In genomic region chr5:117111064-117111773, GRCm38 (mm10) we compare ENCODE assay signal across 18 mouse cellular contexts. TPM values are rescaled to one million over a fixed set of nuclear protein-coding genes. Genes with fewer than 3 reads are reported as not detected.
A peak's percentile ranks its signal among the peaks of the same experiment; 100 is the strongest.
DNase-seq lines count a peak whose midpoint lies in the region; ATAC-seq and TF ChIP-seq lines count a peak whose summit lies in the region.
"Had no signal": no experiment of that assay in that cellular context is flagged by ENCODE, and none has a peak within 500 bp of the region (broad histone marks: within the 10 kb centered on the region; RNA-seq: fewer than 3 reads in every experiment).

No protein-coding gene starts in this region.

- no peak for TF ChIP-seq POLR2A in lung, adult 2 months (IDR thresholded peaks at IDR 0.05; ENCODE audit: borderline replicate concordance, extremely low read depth, low read depth, low read length)

- no peaks in the 10 kb centered on the region for H3K27me3 ChIP-seq in heart, postnatal 0 days (ENCODE audit: control insufficient read depth, insufficient read depth, low read length)
- H3K27me3 ChIP-seq in lung, postnatal 0 days (replicated peaks; ENCODE audit: insufficient read depth, low read length), result no peaks in the 10 kb centered on the region
- H3K27me3 ChIP-seq: midbrain, embryonic 15.5 days; neural tube, embryonic 13.5 days had no signal

- H3K9ac ChIP-seq in heart, postnatal 0 days (replicated peaks; ENCODE audit: low read depth, low read length), result no peak overlapping the region
- no peak overlapping the region for H3K9ac ChIP-seq in lung, postnatal 0 days (replicated peaks; ENCODE audit: low read depth)
- H3K9ac ChIP-seq: midbrain, embryonic 15.5 days; neural tube, embryonic 13.5 days had no signal

- H3K4me1 ChIP-seq in heart, postnatal 0 days (ENCODE audit: control insufficient read depth, insufficient read depth), result no peaks in the 10 kb centered on the region
- H3K4me1 ChIP-seq in lung, postnatal 0 days (ENCODE audit: insufficient read depth, low read depth, low read length), result no peaks in the 10 kb centered on the region
- H3K4me1 ChIP-seq in lung, adult 2 months (ENCODE audit: control insufficient read depth, insufficient read depth, low read length), result peaks cover 1% of the 10 kb centered on the region

- H3K9me3 ChIP-seq in heart, postnatal 0 days (replicated peaks; ENCODE audit: control insufficient read depth, low read length), result no peaks in the 10 kb centered on the region
- no peaks in the 10 kb centered on the region for H3K9me3 ChIP-seq in lung, postnatal 0 days (ENCODE audit: low read length)
- H3K9me3 ChIP-seq: embryonic facial prominence, embryonic 10.5 days; midbrain, embryonic 15.5 days; neural tube, embryonic 13.5 days had no signal

- H3K4me3 ChIP-seq in heart, postnatal 0 days (ENCODE audit: low read depth, low read length), result no peak overlapping the region
- no peak overlapping the region for H3K4me3 ChIP-seq in lung, postnatal 0 days (ENCODE audit: low read depth, low read length)
- no peak overlapping the region for H3K4me3 ChIP-seq in lung, adult 2 months (replicated peaks; ENCODE audit: extremely low read depth, low read depth, low read length)
- H3K4me3 ChIP-seq: embryonic facial prominence, embryonic 10.5 days; midbrain, embryonic 15.5 days; neural tube, embryonic 13.5 days had no signal

- no peak overlapping the region for H3K4me2 ChIP-seq in heart, postnatal 0 days (ENCODE audit: low read depth, low read length)
- no peak overlapping the region for H3K4me2 ChIP-seq in lung, postnatal 0 days (replicated peaks; ENCODE audit: low read depth, low read length)
- H3K4me2 ChIP-seq: midbrain, embryonic 15.5 days; neural tube, embryonic 13.5 days had no signal

- WGBS in heart, postnatal 0 days, result 80% methylated on average over 16 of the region's 16 CpGs
- 89% methylated on average over 16 of the region's 16 CpGs for WGBS in lung, postnatal 0 days
- 92% methylated on average over 16 of the region's 16 CpGs for WGBS in lung, adult 2 months

- no peak overlapping the region for H3K27ac ChIP-seq in heart, postnatal 0 days (ENCODE audit: low read depth)
- no peak overlapping the region for H3K27ac ChIP-seq in lung, postnatal 0 days (ENCODE audit: low read length)
- H3K27ac ChIP-seq: embryonic facial prominence, embryonic 10.5 days; midbrain, embryonic 15.5 days; neural tube, embryonic 13.5 days had no signal

- no peak for TF ChIP-seq EP300 in heart, postnatal 0 days (IDR thresholded peaks at IDR 0.05; ENCODE audit: low read depth)
- no peak for TF ChIP-seq EP300 in lung, postnatal 0 days (IDR thresholded peaks at IDR 0.05)

- peak; percentile 7; the same call in 1 of the 2 replicates for TF ChIP-seq CTCF in heart, postnatal 0 days (IDR thresholded peaks at IDR 0.05; ENCODE audit: low read depth)
- TF ChIP-seq CTCF in lung, postnatal 0 days (IDR thresholded peaks at IDR 0.05), result peak; percentile 39
- TF ChIP-seq CTCF in lung, adult 2 months (IDR thresholded peaks at IDR 0.05; ENCODE audit: insufficient read depth, low read length), result no peak

- intact Hi-C loops in heart, postnatal 25 days (cut with DNase I), result no loop called here

- DNase-seq in heart, postnatal 0 days (ENCODE audit: low spot score), result no peak
- DNase-seq in heart, postnatal 25 days (ENCODE audit: low spot score), result no peak
- no peak for DNase-seq in lung, postnatal 0 days (ENCODE audit: low spot score)
- no peak for DNase-seq in lung, adult 2 months
- peak; percentile 80 for DNase-seq in ZHBTc4 (ENCODE audit: low read depth, low spot score)
- DNase-seq in kidney, postnatal 36 days, result peak; percentile 52 to 58
- no peak for DNase-seq in spleen, postnatal 36 days (ENCODE audit: low spot score in 2 of 2)
- DNase-seq in layer of hippocampus, postnatal 36 days, result no peak
- DNase-seq: adrenal gland, adult 2 months; cerebellum, postnatal 10 days; heart, adult 11 months; layer of hippocampus, adult 9-11 months; left cerebral cortex, postnatal 4 days; lung, postnatal 4 days; retina, postnatal 1 day had no signal

- peaks cover 60% of the 10 kb centered on the region for H3K36me3 ChIP-seq in heart, postnatal 0 days (replicated peaks; ENCODE audit: control insufficient read depth, insufficient read depth, low read length)
- peaks cover 21% of the 10 kb centered on the region for H3K36me3 ChIP-seq in lung, postnatal 0 days (ENCODE audit: insufficient read depth, low read length)

- no peak for ATAC-seq in heart, postnatal 0 days (ENCODE audit: insufficient read depth, low read depth)
- ATAC-seq in lung, postnatal 0 days, result no peak
- ATAC-seq: midbrain, embryonic 15.5 days had no signal

RNA-seq across cellular contexts. Expression of gene Suds3, which starts 4.7 kb away (rescaled TPM):
- 31.9 and 50.1 TPM in 2 replicates for total RNA-seq in heart, postnatal 0 days (2014; rRNA removed; ENCODE audit: low replicate concordance)
- 36.9 and 38.2 TPM in 2 replicates for polyA plus RNA-seq in heart, postnatal 0 days (2015; fragmentation: Nextera tagmentation; extraction: Ambion mirVana)
- total RNA-seq in heart, postnatal 25 days (2021), result 10 to 100 TPM; 87.3 to 90.4 TPM
- 47.1 and 57.8 TPM in 2 replicates for polyA plus RNA-seq in lung, postnatal 0 days (2015; fragmentation: Nextera tagmentation; extraction: Ambion mirVana)
- polyA plus RNA-seq in lung, adult 2 months (2012; rRNA removed), result 44.0 and 57.1 TPM in 2 replicates
- total RNA-seq in layer of hippocampus, postnatal 36 days (2021), result 100 to 1,000 TPM; 117 to 119 TPM

RNA-seq across cellular contexts. Expression of gene Taok3, which starts 8.7 kb away (rescaled TPM):
- 1.1 and 3.9 TPM in 2 replicates for total RNA-seq in heart, postnatal 0 days (2014; rRNA removed; ENCODE audit: low replicate concordance)
- polyA plus RNA-seq in heart, postnatal 0 days (2015; fragmentation: Nextera tagmentation; extraction: Ambion mirVana), result 5.8 and 7.5 TPM in 2 replicates
- 1 to 10 TPM; 7.6 to 7.9 TPM for total RNA-seq in heart, postnatal 25 days (2021)
- polyA plus RNA-seq in lung, postnatal 0 days (2015; fragmentation: Nextera tagmentation; extraction: Ambion mirVana), result 55.5 and 67.3 TPM in 2 replicates
- 30.3 and 40.5 TPM in 2 replicates for polyA plus RNA-seq in lung, adult 2 months (2012; rRNA removed)
- total RNA-seq in layer of hippocampus, postnatal 36 days (2021), result 10 to 100 TPM; 55.3 to 63.5 TPM

Comparison
In these comparisons a context has a peak if more than half of its experiments do, and no peak if none do; other contexts are left out.
1. DNase-seq: peak in ZHBTc4 (single experiment) and kidney, postnatal 36 days (2 of 2); none in heart, postnatal 0 days (single experiment), heart, postnatal 25 days (single experiment), lung, postnatal 0 days (single experiment), lung, adult 2 months (single experiment), spleen, postnatal 36 days (0 of 2) and layer of hippocampus, postnatal 36 days (0 of 2).
2. RNA of gene Taok3, which starts 8.7 kb away (total RNA-seq): 55.3 to 63.5 TPM in layer of hippocampus, postnatal 36 days; 7.6 to 7.9 TPM in heart, postnatal 25 days and 1.1 to 3.9 TPM in heart, postnatal 0 days; every median in the first group is over 4 times any median in the second.